Comparison of ENCODE assay signal across 10 mouse cellular contexts in genomic region chr12:3368771-3369170, GRCm38 (mm10). TPM values are rescaled to one million over a fixed set of nuclear protein-coding genes. Genes with fewer than 3 reads are reported as not detected.
DNase-seq lines count a peak whose midpoint lies in the region; ATAC-seq and TF ChIP-seq lines count a peak whose summit lies in the region.
"Had no signal": no experiment of that assay in that cellular context is flagged by ENCODE, and none has a peak within 500 bp of the region (broad histone marks: within the 10 kb centered on the region; RNA-seq: fewer than 3 reads in every experiment).

No protein-coding gene starts in this region.

- intact Hi-C loops in left cerebral cortex, postnatal 10 days (cut with DNase I) = no loop called here

- no peak for DNase-seq in kidney, postnatal 25 days
- DNase-seq in midbrain, postnatal 0 days (ENCODE audit: low spot score) = no peak
- DNase-seq in cerebellum, adult 8-10 months = no peak
- no peak for DNase-seq in left cerebral cortex, postnatal 10 days (ENCODE audit: extremely low spot score in 1 of 2, low spot score in 2 of 2)
- no peak for DNase-seq in thymus, adult 2 months

- no peak for ATAC-seq in kidney, embryonic 15.5 days (replicated peaks; ENCODE audit: low FRiP score)
- no peak for ATAC-seq in embryonic facial prominence, embryonic 12.5 days (ENCODE audit: insufficient number of reproducible peaks, insufficient read depth, low FRiP score, low TSS enrichment)
- no peak for ATAC-seq in hindbrain, embryonic 12.5 days (ENCODE audit: low FRiP score)
- ATAC-seq in midbrain, postnatal 0 days (ENCODE audit: low FRiP score) = no peak

- peaks cover 46% of the 10 kb centered on the region for H3K4me1 ChIP-seq in kidney, embryonic 15.5 days
- peaks cover 41% of the 10 kb centered on the region for H3K4me1 ChIP-seq in embryonic facial prominence, embryonic 12.5 days
- peaks cover 72% of the 10 kb centered on the region for H3K4me1 ChIP-seq in hindbrain, embryonic 12.5 days
- peaks cover 32% of the 10 kb centered on the region for H3K4me1 ChIP-seq in midbrain, postnatal 0 days (ENCODE audit: insufficient read depth, low read length)
- peaks cover 14% of the 10 kb centered on the region for H3K4me1 ChIP-seq in thymus, adult 2 months (replicated peaks; ENCODE audit: control insufficient read depth, insufficient read depth, low read length)

- 0 out of 2 replicates have a peak overlapping the region, but pooled peaks have one; percentile 8 for H3K4me3 ChIP-seq in kidney, embryonic 15.5 days (replicated peaks)
- H3K4me3 ChIP-seq in embryonic facial prominence, embryonic 12.5 days = peak overlapping the region; percentile 20; the same call in 1 of the 2 replicates
- H3K4me3 ChIP-seq in hindbrain, embryonic 12.5 days = peak overlapping the region; percentile 73
- H3K4me3 ChIP-seq in midbrain, postnatal 0 days (ENCODE audit: low read depth, low read length) = peak overlapping the region; percentile 42
- H3K4me3 ChIP-seq in thymus, adult 2 months (ENCODE audit: control insufficient read depth, insufficient read depth, low read length) = no peak overlapping the region
- H3K4me3 ChIP-seq: liver, embryonic 15.5 days had no signal

- 0 out of 2 replicates have a peak overlapping the region, but pooled peaks have one; percentile 4 for H3K9ac ChIP-seq in kidney, embryonic 15.5 days
- no peak overlapping the region for H3K9ac ChIP-seq in embryonic facial prominence, embryonic 12.5 days
- H3K9ac ChIP-seq in hindbrain, embryonic 12.5 days = peak overlapping the region; percentile 13
- H3K9ac ChIP-seq in midbrain, postnatal 0 days (replicated peaks; ENCODE audit: low read length, poor library complexity, severe bottlenecking) = peak overlapping the region; percentile 54
- H3K9ac ChIP-seq: liver, embryonic 15.5 days had no signal

- WGBS in kidney, embryonic 15.5 days = 57% methylated on average over 3 of the region's 3 CpGs
- WGBS in embryonic facial prominence, embryonic 12.5 days = 57% methylated on average over 3 of the region's 3 CpGs
- WGBS in hindbrain, embryonic 12.5 days = 46% methylated on average over 3 of the region's 3 CpGs
- 6% methylated on average over 3 of the region's 3 CpGs for WGBS in midbrain, postnatal 0 days
- WGBS in thymus, adult 2 months = 91% methylated on average over 3 of the region's 3 CpGs

- peak overlapping the region; percentile 40 for H3K4me2 ChIP-seq in kidney, embryonic 15.5 days
- peak overlapping the region; percentile 36 for H3K4me2 ChIP-seq in embryonic facial prominence, embryonic 12.5 days (replicated peaks)
- peak overlapping the region; percentile 89 for H3K4me2 ChIP-seq in hindbrain, embryonic 12.5 days (replicated peaks)
- peak overlapping the region; percentile 92 for H3K4me2 ChIP-seq in midbrain, postnatal 0 days (ENCODE audit: low read depth, low read length, poor library complexity, severe bottlenecking)
- H3K4me2 ChIP-seq: liver, embryonic 15.5 days had no signal

- peak overlapping the region; percentile 45; the same call in 1 of the 2 replicates for H3K27ac ChIP-seq in kidney, embryonic 15.5 days
- H3K27ac ChIP-seq in embryonic facial prominence, embryonic 12.5 days = no peak overlapping the region
- 0 out of 2 replicates have a peak overlapping the region, but pooled peaks have one; percentile 45 for H3K27ac ChIP-seq in hindbrain, embryonic 12.5 days
- H3K27ac ChIP-seq in midbrain, postnatal 0 days (ENCODE audit: low read depth, low read length) = peak overlapping the region; percentile 51; the same call in 1 of the 2 replicates
- H3K27ac ChIP-seq in thymus, adult 2 months (ENCODE audit: control insufficient read depth, insufficient read depth, low read length) = no peak overlapping the region
- H3K27ac ChIP-seq: liver, embryonic 15.5 days had no signal

- peaks cover 19% of the 10 kb centered on the region for H3K36me3 ChIP-seq in kidney, embryonic 15.5 days
- peaks cover 19% of the 10 kb centered on the region for H3K36me3 ChIP-seq in embryonic facial prominence, embryonic 12.5 days
- peaks cover 18% of the 10 kb centered on the region for H3K36me3 ChIP-seq in hindbrain, embryonic 12.5 days
- peaks cover 3% of the 10 kb centered on the region for H3K36me3 ChIP-seq in midbrain, postnatal 0 days (ENCODE audit: insufficient read depth, low read length)
- no peaks in the 10 kb centered on the region for H3K36me3 ChIP-seq in thymus, adult 2 months (ENCODE audit: control insufficient read depth, insufficient read depth, low read length)
- H3K36me3 ChIP-seq: G1E; liver, embryonic 15.5 days had no signal

- no peaks in the 10 kb centered on the region for H3K9me3 ChIP-seq in kidney, embryonic 15.5 days (replicated peaks)
- H3K9me3 ChIP-seq in embryonic facial prominence, embryonic 12.5 days = 0 out of 2 replicates have a peak, but pooled peaks cover 5% of the 10 kb centered on the region
- peaks cover 9% of the 10 kb centered on the region; the same call in 1 of the 2 replicates for H3K9me3 ChIP-seq in hindbrain, embryonic 12.5 days (replicated peaks)
- no peaks in the 10 kb centered on the region for H3K9me3 ChIP-seq in midbrain, postnatal 0 days (ENCODE audit: low read length)
- H3K9me3 ChIP-seq: liver, embryonic 15.5 days had no signal

- no peaks in the 10 kb centered on the region for H3K27me3 ChIP-seq in kidney, embryonic 15.5 days
- H3K27me3 ChIP-seq in embryonic facial prominence, embryonic 12.5 days = no peaks in the 10 kb centered on the region
- no peaks in the 10 kb centered on the region for H3K27me3 ChIP-seq in hindbrain, embryonic 12.5 days
- no peaks in the 10 kb centered on the region for H3K27me3 ChIP-seq in midbrain, postnatal 0 days (ENCODE audit: insufficient read depth, low read length)
- H3K27me3 ChIP-seq in thymus, adult 2 months (ENCODE audit: control insufficient read depth, insufficient read depth, low read length) = no peaks in the 10 kb centered on the region

- no peak for TF ChIP-seq POLR2A in thymus, adult 2 months (IDR thresholded peaks at IDR 0.05; ENCODE audit: control insufficient read depth, extremely low read depth, insufficient read depth, low read length, poor library complexity)

- TF ChIP-seq CTCF in midbrain, postnatal 0 days (IDR thresholded peaks at IDR 0.05) = no peak
- TF ChIP-seq CTCF in thymus, adult 2 months (IDR thresholded peaks at IDR 0.05; ENCODE audit: borderline replicate concordance, control insufficient read depth, extremely low read depth, insufficient read depth, low read length, poor library complexity) = no peak

RNA-seq across cellular contexts. Expression of gene Kif3c, which starts 3.8 kb away (rescaled TPM):
- polyA plus RNA-seq in kidney, embryonic 15.5 days (2015; fragmentation: Nextera tagmentation; extraction: Ambion mirVana) = 10.8 and 11.0 TPM in 2 replicates
- polyA plus RNA-seq in embryonic facial prominence, embryonic 12.5 days (2016; fragmentation: Nextera tagmentation; extraction: Ambion mirVana) = 26.1 and 28.1 TPM in 2 replicates
- polyA plus RNA-seq in hindbrain, embryonic 12.5 days (2016; fragmentation: Nextera tagmentation; extraction: Ambion mirVana) = 64.2 and 64.8 TPM in 2 replicates
- total RNA-seq in midbrain, postnatal 0 days (2014; rRNA removed) = 172 and 176 TPM in 2 replicates
- polyA plus RNA-seq in midbrain, postnatal 0 days (2015; fragmentation: Nextera tagmentation; extraction: Ambion mirVana) = 70.0 and 70.7 TPM in 2 replicates
- 100 to 1,000 TPM; 211 to 214 TPM for total RNA-seq in left cerebral cortex, postnatal 10 days (2021)
- 17.5 and 17.6 TPM in 2 replicates for polyA plus RNA-seq in thymus, adult 2 months (2012; rRNA removed)

RNA-seq across cellular contexts. Expression of gene Asxl2, which starts 57.9 kb away (rescaled TPM):
- 19.1 and 20.0 TPM in 2 replicates for polyA plus RNA-seq in kidney, embryonic 15.5 days (2015; fragmentation: Nextera tagmentation; extraction: Ambion mirVana)
- polyA plus RNA-seq in embryonic facial prominence, embryonic 12.5 days (2016; fragmentation: Nextera tagmentation; extraction: Ambion mirVana) = 19.6 and 19.9 TPM in 2 replicates
- polyA plus RNA-seq in hindbrain, embryonic 12.5 days (2016; fragmentation: Nextera tagmentation; extraction: Ambion mirVana) = 19.2 and 20.9 TPM in 2 replicates
- total RNA-seq in midbrain, postnatal 0 days (2014; rRNA removed) = 16.0 and 16.7 TPM in 2 replicates
- 6.7 and 9.5 TPM in 2 replicates for polyA plus RNA-seq in midbrain, postnatal 0 days (2015; fragmentation: Nextera tagmentation; extraction: Ambion mirVana)
- total RNA-seq in left cerebral cortex, postnatal 10 days (2021) = 10 to 100 TPM; 24.5 to 26.2 TPM
- 17.3 and 18.2 TPM in 2 replicates for polyA plus RNA-seq in thymus, adult 2 months (2012; rRNA removed)

RNA-seq across cellular contexts. Expression of gene Rab10, which starts 59.0 kb away (rescaled TPM):
- 75.5 and 75.7 TPM in 2 replicates for polyA plus RNA-seq in kidney, embryonic 15.5 days (2015; fragmentation: Nextera tagmentation; extraction: Ambion mirVana)
- polyA plus RNA-seq in embryonic facial prominence, embryonic 12.5 days (2016; fragmentation: Nextera tagmentation; extraction: Ambion mirVana) = 116 and 121 TPM in 2 replicates
- polyA plus RNA-seq in hindbrain, embryonic 12.5 days (2016; fragmentation: Nextera tagmentation; extraction: Ambion mirVana) = 160 and 172 TPM in 2 replicates
- 243 and 253 TPM in 2 replicates for total RNA-seq in midbrain, postnatal 0 days (2014; rRNA removed)
- polyA plus RNA-seq in midbrain, postnatal 0 days (2015; fragmentation: Nextera tagmentation; extraction: Ambion mirVana) = 142 and 151 TPM in 2 replicates
- total RNA-seq in left cerebral cortex, postnatal 10 days (2021) = 100 to 1,000 TPM; 217 to 226 TPM
- 37.8 and 44.0 TPM in 2 replicates for polyA plus RNA-seq in thymus, adult 2 months (2012; rRNA removed)

Comparison
In these comparisons a context has a peak if more than half of its experiments do, and no peak if none do; other contexts are left out.
1. H3K27ac ChIP-seq: peak in kidney, embryonic 15.5 days (single experiment), hindbrain, embryonic 12.5 days (single experiment) and midbrain, postnatal 0 days (single experiment); none in embryonic facial prominence, embryonic 12.5 days (single experiment) and thymus, adult 2 months (single experiment).
2. H3K4me2 ChIP-seq: peak in every context shown above with its lines; median percentile 92 in midbrain, postnatal 0 days; 89 in hindbrain, embryonic 12.5 days; 40 in kidney, embryonic 15.5 days; 36 in embryonic facial prominence, embryonic 12.5 days.